Mouse (Mus musculus) CH12F3 (cell line): Measurements from ENCODE around the gene Olfr1496.
"Not testable (repeated sequence)": the region's sequence is repeated elsewhere in the genome, so short reads cannot be mapped to it uniquely, and the experiment has no call there.

Source experiments
- in situ Hi-C: fragments of 300-500 bp; cut with MboI; formaldehyde crosslinking; loops from 2 replicates; pipeline ENCODE4 v1.14.3; 2020; ENCODE audit warnings: low sequenced_read_pairs

Gene Olfr1496

DNA sequence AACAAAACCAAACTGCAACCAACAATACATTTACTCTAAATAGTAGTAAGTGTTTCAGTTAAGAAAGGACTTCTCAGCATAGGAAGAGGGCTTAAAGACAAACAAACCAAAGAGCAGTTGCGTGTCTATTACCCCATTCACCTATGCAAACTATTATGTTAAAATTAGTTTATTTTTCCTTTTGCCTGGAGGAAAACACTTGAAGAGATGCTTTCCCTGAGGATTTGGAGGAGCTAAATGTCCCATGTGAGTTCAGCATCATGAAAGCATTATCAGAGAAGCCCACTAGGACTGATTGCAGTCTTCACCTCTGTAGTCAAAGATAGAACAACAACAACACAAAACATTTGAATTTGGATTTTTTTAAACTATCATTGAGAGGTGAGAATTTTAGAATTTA is at the start of gene Olfr1496:
TSS of gene Olfr1496 (plus strand) at position 301 of the 400 bp plus-strand sequence.
- in situ Hi-C loops, result no loop called here

DNA sequence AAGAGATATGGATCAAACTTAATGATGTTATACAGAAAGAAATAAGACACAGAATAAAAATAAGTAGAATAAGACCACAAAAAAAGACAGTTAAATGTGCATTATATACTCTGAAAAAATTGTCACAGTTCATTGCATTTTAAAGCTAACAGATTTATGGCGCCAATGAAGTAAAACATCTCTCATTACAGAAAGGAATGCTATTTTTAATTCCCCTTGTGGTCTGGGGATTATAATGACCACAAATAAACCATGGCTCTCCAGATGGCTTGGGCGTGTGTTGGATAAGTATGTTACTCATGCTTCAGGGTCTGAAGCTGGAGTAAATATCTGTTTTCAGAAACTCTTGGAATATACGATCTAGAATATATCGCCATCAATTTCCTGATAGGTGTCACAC is 38.2 kb upstream of the Olfr1496 start, which contains the start of gene Olfr1494:
TSS of gene Olfr1494 (plus strand) at position 301 of the 400 bp plus-strand sequence.
- in situ Hi-C loops, result no loop called here

DNA sequence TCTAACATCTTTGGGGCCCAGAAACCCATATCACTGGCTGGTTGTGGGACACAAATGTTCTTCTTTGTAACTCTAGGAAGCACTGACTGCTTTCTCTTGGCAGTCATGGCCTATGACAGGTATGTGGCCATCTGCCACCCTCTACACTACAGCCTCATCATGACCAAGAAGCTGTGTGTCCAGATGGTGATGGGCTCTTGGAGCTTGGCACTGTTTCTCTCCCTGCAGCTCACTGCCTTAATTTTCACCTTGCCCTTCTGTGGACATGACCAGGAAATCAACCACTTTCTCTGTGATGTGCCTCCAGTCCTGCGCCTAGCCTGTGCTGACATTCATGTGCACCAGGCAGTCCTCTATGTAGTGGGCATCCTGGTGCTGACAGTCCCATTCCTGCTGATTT is 28.3 kb upstream of the Olfr1496 start:
- in situ Hi-C loops, result no loop called here

DNA sequence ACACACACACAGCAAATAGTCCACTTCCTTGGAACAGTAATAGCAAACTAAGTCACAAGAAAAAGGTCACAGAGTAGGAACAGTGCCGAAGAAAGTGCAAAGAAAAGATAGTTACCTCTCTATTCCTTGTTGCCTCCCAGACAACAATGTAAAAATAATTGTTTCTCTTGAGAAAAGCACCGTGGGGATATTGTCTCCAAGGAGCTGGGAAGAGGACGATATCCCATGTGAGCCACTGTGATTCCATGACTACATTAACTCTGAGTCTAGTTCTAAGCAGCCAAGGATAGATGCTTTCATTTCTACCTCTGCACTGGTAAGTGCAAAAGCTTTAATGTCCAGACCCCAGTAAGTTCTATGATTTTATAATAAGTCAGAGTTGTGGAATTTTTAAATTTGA is 13.4 kb upstream of the Olfr1496 start, which contains the start of gene Olfr1495:
TSS of gene Olfr1495 (plus strand) at position 301 of the 400 bp plus-strand sequence.
- in situ Hi-C loops, result no loop called here

DNA sequence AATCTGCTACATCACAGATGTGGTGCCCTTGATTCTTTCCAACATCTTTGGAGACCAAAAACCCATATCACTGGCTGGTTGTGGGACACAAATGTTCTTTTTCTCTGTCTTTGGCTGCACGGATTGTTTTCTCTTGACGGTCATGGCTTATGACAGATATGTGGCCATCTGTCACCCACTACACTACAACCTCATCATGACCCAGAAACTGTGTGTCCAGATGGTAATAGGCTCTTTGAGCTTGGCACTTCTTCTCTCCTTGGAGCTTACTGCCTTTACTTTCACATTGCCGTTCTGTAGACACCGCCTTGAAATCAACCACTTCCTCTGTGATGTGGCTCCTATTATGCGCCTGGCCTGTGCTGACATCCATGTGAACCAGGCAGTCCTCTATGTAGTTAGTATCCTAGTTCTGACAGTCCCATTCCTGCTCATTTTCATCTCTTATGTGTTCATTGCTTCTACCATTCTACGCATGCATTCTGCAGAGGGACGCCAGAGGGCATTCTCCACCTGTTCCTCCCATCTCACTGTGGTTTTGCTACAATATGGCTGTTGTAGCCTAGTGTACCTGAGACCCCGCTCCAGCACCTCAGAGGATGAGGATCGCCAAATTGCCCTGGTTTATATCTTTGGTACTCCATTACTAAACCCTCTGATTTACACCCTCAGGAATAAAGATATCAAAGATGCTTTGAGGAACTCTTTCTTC is 9.0 kb upstream of the Olfr1496 start:
- in situ Hi-C loops, result no loop called here

DNA sequence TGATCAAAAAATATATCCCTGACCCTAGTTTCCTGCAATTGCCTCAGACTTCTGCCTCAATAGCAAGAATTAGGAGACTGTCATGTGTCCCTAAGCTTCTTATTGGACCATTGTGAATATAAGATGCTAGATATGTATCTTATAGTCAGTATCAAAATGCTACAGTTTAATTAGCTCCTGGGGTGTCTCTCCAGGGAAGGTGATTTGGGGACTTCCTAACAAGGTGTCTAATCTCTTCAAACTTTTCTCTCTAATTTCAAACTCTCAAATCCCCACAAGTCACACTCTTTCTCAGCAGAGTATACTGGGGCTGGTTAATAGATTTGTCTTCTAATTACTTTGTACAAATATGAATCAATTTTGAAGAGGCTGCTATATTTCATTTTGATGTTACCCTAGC is 20.4 kb downstream of the Olfr1496 start, which contains the start of gene Olfr1497:
TSS of gene Olfr1497 (minus strand) at position 101 of the 400 bp plus-strand sequence.
- in situ Hi-C loops, result no loop called here

DNA sequence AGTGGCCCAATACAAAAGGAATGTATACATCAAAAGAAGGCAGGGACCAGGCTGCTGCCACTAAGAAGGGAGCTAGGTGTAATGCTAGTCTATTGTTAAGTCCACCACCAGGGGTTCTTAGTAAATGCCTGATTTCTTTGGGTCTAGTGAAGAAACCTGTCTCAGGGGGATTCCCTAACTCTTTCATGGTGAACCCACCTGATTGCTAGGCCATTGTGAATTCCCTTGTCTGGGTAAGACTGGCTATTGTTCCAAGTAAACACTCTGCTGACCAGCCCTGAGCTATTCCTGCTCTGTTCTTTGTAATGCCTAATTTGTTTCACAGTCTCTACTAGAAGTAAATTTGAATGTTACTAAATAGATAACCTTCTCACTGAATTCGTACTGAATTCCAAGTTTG is 27.8 kb downstream of the Olfr1496 start:
- in situ Hi-C loops, result not testable (repeated sequence)

DNA sequence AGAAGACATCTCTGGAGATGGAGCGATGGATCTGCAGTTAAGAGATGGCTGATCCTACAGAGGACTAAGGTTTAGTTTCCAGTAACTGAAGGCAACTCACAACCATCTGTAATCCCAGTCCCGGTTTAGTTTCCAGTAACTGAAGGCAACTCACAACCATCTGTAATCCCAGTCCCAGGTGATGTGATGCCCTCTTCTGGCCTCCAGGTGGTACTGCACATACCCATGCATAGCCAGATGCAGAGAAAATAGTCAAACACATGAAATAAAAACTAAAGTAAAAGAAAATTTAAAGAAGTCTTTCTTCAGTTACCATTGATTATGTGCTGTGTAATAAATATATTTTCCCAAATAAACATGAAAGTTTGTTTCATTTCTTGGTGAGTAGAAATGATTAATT is 35.1 kb downstream of the Olfr1496 start:
- in situ Hi-C loops, result no loop called here

DNA sequence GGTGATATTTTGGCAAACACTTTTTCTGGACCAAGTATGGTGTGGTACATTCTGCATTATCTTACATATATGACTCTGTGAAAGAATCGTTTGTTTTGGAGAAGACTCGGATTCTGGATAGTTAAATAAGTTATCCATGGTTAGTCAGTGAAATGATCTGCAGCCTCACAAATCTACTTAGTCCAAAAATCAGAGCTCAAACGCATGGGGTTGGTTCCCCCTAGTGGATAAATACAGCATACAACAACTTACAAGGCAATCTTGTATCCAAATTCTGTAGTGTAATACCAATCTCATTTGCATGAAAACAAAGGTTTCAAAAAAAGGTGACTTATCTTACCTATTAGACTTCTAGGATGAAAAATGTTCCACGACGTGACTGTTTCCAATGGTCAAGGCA is 41.1 kb downstream of the Olfr1496 start:
- in situ Hi-C loops, result no loop called here

DNA sequence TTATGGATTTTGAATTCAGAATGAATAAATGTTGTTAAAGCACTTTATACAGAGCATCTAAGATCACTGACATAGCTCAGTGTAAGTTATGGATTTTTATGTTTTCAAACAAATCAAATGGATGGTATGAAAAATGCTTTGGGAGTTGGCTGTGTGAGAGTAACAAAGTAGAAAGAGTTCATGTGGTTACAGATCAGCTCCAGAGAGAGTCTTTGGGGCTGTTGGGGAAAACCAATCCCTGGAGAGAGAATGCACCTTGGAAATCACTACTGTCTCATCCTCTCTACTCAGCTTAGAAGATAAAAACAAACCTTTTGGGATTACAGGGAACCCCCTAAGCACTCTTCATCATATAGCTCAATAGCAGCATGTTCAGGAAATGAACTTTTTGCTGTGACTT is 41.7 kb downstream of the Olfr1496 start, which contains the start of gene Olfr1499:
TSS of gene Olfr1499 (minus strand) at position 101 of the 400 bp plus-strand sequence.
- in situ Hi-C loops, result no loop called here

DNA sequence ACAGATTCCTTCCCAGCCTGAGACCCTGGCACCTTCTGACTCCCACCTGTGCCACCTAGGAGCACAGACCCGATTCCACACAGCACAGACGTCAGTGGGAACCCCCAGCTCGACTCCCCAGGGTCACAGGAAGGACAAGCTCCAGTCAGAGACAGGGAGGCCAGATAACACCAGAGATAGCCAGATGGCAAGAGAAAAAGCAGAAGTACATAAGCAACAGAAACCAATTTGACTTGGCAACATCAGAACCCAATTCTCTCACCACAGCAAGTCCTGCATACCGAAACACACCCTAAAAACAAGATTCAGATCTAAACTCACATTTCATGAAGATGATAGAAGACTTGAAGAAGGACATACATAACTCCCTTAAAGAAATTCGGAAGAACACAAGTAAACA is 43.2 kb downstream of the Olfr1496 start:
- in situ Hi-C loops, result no loop called here

DNA sequence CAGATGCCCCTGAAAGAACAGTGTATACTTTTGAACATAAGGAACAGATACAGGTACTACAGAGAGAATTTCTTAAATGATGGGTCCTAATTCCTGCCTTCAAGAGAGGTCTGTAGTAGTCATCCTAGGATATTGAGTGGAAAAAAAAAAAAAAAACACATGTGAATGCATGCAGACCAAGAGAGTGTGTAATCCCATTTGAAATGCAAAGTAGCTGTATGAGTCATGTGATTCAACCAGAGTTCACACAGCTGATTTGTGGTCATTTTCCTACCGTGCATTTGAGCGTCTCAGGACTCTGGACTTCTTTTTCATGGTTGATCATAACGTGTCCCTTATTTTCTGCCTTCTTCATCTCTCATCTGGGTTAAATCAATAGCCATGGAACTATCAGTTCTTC is 50.8 kb downstream of the Olfr1496 start:
- in situ Hi-C loops, result no loop called here

DNA sequence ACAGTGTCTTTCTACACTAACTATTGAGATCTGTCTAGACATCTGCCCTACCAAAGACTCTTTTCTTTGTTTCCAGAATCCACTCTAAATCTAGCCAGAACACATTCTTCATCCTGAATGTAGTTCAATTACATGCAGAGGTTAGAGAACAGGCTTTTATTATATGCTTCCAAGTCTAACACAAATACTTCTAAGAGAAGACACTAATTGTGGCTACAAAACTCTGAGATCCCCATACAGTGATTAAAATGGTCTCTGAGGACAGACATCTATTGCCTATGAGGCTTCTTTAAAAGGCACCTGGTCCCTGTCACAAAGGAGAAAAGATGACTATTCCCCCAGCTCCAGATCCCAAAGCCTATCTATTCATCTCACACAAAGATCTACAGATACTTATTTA is 52.7 kb downstream of the Olfr1496 start, which contains the start of gene Olfr1500:
TSS of gene Olfr1500 (minus strand) at position 101 of the 400 bp plus-strand sequence.
- in situ Hi-C loops, result no loop called here
